8 mouse cellular contexts compared by ENCODE assay signal in the genomic region with DNA sequence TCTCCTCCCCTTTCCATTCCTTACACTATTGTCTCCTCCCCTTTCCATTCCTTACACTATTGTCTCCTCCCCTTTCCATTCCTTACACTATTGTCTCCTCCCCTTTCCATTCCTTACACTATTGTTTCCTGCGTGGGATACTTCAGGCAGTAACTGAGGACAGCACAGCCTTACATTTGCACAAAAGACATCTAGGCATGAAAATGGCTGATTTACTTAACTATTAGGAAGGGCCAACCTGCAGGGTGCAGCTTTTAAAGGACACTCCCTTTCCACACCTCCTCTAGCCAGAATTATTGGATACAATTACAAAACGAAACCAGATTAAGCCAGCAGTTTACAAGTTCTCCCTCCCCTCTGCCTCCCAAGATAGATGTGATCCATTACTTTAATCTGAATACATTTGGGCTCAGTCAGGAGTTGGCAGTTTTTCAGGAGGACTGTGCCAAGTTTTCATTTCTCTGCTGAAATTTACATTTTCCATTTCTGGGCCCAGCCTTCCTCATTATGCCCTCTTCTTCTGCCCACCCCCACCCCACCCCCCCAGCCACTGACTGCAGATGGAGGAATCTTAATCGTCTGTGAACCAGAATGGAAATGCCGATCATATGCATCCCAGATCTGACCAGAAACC. TPM values are rescaled to one million over a fixed set of nuclear protein-coding genes. Genes with fewer than 3 reads are reported as not detected.
DNase-seq lines count a peak whose midpoint lies in the region; ATAC-seq lines count a peak whose summit lies in the region.

No protein-coding gene starts in this region.

- H3K36me3 ChIP-seq in forebrain, embryonic 16.5 days (ENCODE audit: control insufficient read depth, insufficient read depth), result no peaks in the 10 kb centered on the region

- WGBS in forebrain, embryonic 16.5 days, result 17% methylated on average over 4 of the region's 4 CpGs

- no peaks in the 10 kb centered on the region for H3K9me3 ChIP-seq in forebrain, embryonic 16.5 days (ENCODE audit: control insufficient read depth, low read length)

- ATAC-seq in forebrain, embryonic 16.5 days, result peak; percentile 86

- H3K27me3 ChIP-seq in forebrain, embryonic 16.5 days (replicated peaks; ENCODE audit: control insufficient read depth, insufficient read depth, low read length), result no peaks in the 10 kb centered on the region

- DNase-seq in heart, adult 11 months, result peak; percentile 90
- no peak for DNase-seq in heart, postnatal 4 days
- DNase-seq in Muller cell, postnatal 12 days (ENCODE audit: inconsistent ontology term), result peak; percentile 76
- peak; percentile 80 to 83 for DNase-seq in left cerebral cortex, postnatal 14 days (ENCODE audit: low spot score in 2 of 2)
- DNase-seq in urinary bladder, postnatal 10 days (ENCODE audit: low spot score), result no peak
- DNase-seq in spleen, postnatal 36 days (ENCODE audit: low spot score in 2 of 2), result no peak
- no peak for DNase-seq in embryo, embryonic 9.5 days (ENCODE audit: extremely low spot score)

- no peak overlapping the region for H3K9ac ChIP-seq in forebrain, embryonic 16.5 days (replicated peaks; ENCODE audit: low read depth, low read length)

- H3K4me1 ChIP-seq in forebrain, embryonic 16.5 days (replicated peaks; ENCODE audit: control insufficient read depth, insufficient read depth, low read length), result peaks cover 19% of the 10 kb centered on the region

- intact Hi-C loops in left cerebral cortex, postnatal 14 days (cut with DNase I), result no loop called here

- peak overlapping the region; percentile 29; the same call in 1 of the 2 replicates for H3K4me2 ChIP-seq in forebrain, embryonic 16.5 days (ENCODE audit: low read length)

- peak overlapping the region; percentile 86 for H3K27ac ChIP-seq in forebrain, embryonic 16.5 days (ENCODE audit: low read length)

- 0 out of 2 replicates have a peak overlapping the region, but pooled peaks have one; percentile 6 for H3K4me3 ChIP-seq in forebrain, embryonic 16.5 days (replicated peaks; ENCODE audit: low read length)

RNA-seq across cellular contexts. Expression of a gene that starts 15.6 kb away (rescaled TPM):
- 10 to 100 TPM; 62.4 to 65.1 TPM for total RNA-seq in heart, postnatal 4 days (2021)
- 49.9 and 60.2 TPM in 2 replicates for polyA plus RNA-seq in forebrain, embryonic 16.5 days (2015; fragmentation: Nextera tagmentation; extraction: Ambion mirVana)
- 10 to 100 TPM; 22.9 to 24.1 TPM for total RNA-seq in left cerebral cortex, postnatal 14 days (2021)

RNA-seq across cellular contexts. Expression of a gene that starts 54.3 kb away (rescaled TPM):
- total RNA-seq in heart, postnatal 4 days (2021), result 10 to 100 TPM; 60.2 to 62.0 TPM
- polyA plus RNA-seq in forebrain, embryonic 16.5 days (2015; fragmentation: Nextera tagmentation; extraction: Ambion mirVana), result 205 and 238 TPM in 2 replicates
- 100 to 1,000 TPM in 1 of 2 experiments, 10 to 100 TPM in 1; 96.8 to 102 TPM for total RNA-seq in left cerebral cortex, postnatal 14 days (2021)

Comparison
In these comparisons a context has a peak if more than half of its experiments do, and no peak if none do; other contexts are left out.
1. DNase-seq: peak in heart, adult 11 months (single experiment), Muller cell, postnatal 12 days (single experiment) and left cerebral cortex, postnatal 14 days (2 of 2); none in heart, postnatal 4 days (single experiment), urinary bladder, postnatal 10 days (single experiment), spleen, postnatal 36 days (0 of 2) and embryo, embryonic 9.5 days (single experiment).